Mouse (Mus musculus) Muller cell, postnatal 12 days (primary cell): ENCODE data around the gene Chek2.

ENCODE experiments used
- DNase-seq: peaks from one replicate; pipeline ENCODE4 v3.0.0-alpha.2; 2015; ENCODE audit errors: inconsistent ontology term

Gene Chek2

GRCm38 (mm10) chr5:110898169-110898568, 58.4 kb downstream of the Chek2 start:
- DNase-seq: no peak

GRCm38 (mm10) chr5:110898785-110899184, 59.0 kb downstream of the Chek2 start:
- no peak for DNase-seq

GRCm38 (mm10) chr5:110900331-110900730, 60.6 kb downstream of the Chek2 start:
- DNase-seq: no peak

GRCm38 (mm10) chr5:110906708-110907107, 66.9 kb downstream of the Chek2 start:
- no peak for DNase-seq

- no peak for DNase-seq
These were observed 69.1 kb downstream of the Chek2 start for GRCm38 (mm10) chr5:110908879-110909278.

DNA sequence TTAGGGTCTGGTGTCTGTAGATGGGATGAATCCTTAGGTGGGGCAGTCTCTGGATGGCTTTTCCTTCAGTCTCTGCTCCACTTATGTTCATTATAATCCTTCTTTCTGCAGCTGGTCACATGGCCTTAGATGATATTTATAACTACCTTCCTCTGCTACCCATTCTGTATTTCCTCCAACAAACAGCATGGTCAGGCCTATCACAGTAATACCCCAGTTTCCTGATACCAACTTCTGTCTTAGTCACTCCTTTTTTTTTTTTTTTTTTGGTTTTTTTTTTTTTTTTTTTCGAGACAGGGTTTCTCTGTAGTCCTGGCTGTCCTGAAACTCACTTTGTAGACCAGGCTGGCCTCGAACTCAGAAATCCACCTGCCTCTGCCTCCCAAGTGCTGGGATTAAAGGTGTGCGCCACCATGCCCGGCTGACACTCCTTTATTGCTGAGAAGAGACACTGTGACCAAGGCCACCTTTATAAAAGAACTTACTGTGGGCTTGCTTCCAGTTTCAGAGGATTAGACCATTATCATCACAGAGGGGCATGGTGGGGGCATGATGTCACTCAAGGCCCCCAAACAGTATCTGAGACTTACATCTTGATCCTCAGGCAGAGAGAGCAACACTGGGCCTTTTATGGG, 70.3 kb downstream of the Chek2 start:
- no peak for DNase-seq

- no peak for DNase-seq
These were observed 75.1 kb downstream of the Chek2 start for GRCm38 (mm10) chr5:110914859-110915258.

GRCm38 (mm10) chr5:110916241-110916640, 76.5 kb downstream of the Chek2 start:
- no peak for DNase-seq

DNA sequence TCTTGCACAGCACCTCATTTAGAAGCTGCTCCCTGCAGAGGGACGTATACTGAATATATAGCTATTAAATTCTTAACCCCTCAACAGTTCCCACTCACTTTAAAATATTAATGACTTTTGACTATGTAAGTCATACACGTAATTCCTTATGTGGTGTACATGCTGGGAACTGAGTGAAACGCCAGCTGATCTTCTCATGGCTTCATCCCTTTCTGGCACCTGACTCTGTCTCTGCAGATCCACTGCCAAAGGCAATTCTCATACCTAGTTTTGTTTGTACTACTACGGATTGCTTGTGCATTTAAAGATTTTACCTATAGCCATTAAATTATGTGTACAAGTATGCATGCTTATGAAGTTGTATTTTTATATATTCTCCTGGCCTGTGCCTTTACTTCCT, 79.8 kb downstream of the Chek2 start:
- DNase-seq: no peak

DNA sequence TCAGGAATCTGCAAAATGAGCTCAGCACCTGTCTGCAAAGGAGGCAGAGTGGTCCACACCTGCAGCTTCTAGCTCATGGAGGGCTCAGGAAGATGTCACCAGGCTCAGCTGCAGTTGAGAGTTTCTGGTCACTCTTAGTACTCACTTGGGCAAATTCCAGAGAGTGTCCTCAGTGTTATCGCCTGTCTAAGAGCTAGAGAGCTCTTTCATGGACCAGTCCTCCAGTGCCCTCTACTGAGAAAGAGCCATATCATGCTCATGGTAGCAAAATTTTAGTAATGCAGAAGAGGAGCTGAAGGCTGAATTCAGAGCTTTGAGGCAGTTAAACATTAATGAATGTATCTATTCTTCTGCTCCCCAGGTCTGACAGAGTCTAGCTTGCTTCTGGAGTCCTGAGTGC, 83.6 kb downstream of the Chek2 start:
- DNase-seq: peak; percentile 28
